Mouse (Mus musculus) neural tube, embryonic 10.5 days (tissue): ENCODE measurements around the gene Rps10.

ENCODE experiments used
- DNase-seq: peaks from one replicate; pipeline ENCODE4 v3.0.0-alpha.2; 2017; ENCODE audit warnings: low spot score; ENCODE audit errors: extremely low spot score

Rps10 gene

GRCm38 (mm10) chr17:27611994-27612393 lies 24.5 kb downstream of the Rps10 start:
- no peak for DNase-seq

- DNase-seq = no peak
Observed at GRCm38 (mm10) chr17:27611519-27611884, 25.0 kb downstream of the Rps10 start.

- DNase-seq = no peak
Observed at GRCm38 (mm10) chr17:27610679-27611518, 25.6 kb downstream of the Rps10 start.

GRCm38 (mm10) chr17:27609576-27609975 lies 26.9 kb downstream of the Rps10 start:
- DNase-seq = no peak

GRCm38 (mm10) chr17:27603522-27604234 lies 32.8 kb downstream of the Rps10 start:
- no peak for DNase-seq

- no peak for DNase-seq
Observed at GRCm38 (mm10) chr17:27603036-27603435, 33.4 kb downstream of the Rps10 start.

- DNase-seq = no peak
Observed at GRCm38 (mm10) chr17:27600869-27601268, 35.6 kb downstream of the Rps10 start.

- DNase-seq = no peak
Observed at GRCm38 (mm10) chr17:27600286-27600685, 36.2 kb downstream of the Rps10 start.

GRCm38 (mm10) chr17:27596376-27597190 lies 39.9 kb downstream of the Rps10 start:
- DNase-seq = no peak

GRCm38 (mm10) chr17:27595659-27596375 lies 40.7 kb downstream of the Rps10 start:
- no peak for DNase-seq

- DNase-seq = no peak
Observed at GRCm38 (mm10) chr17:27592565-27592910, 43.9 kb downstream of the Rps10 start.

GRCm38 (mm10) chr17:27591826-27592564 lies 44.5 kb downstream of the Rps10 start:
- DNase-seq = no peak

GRCm38 (mm10) chr17:27588231-27588630 lies 48.2 kb downstream of the Rps10 start:
- no peak for DNase-seq

GRCm38 (mm10) chr17:27587252-27587651 lies 49.2 kb downstream of the Rps10 start:
- no peak for DNase-seq

- DNase-seq = no peak
Observed at GRCm38 (mm10) chr17:27586661-27587060, 49.8 kb downstream of the Rps10 start.

GRCm38 (mm10) chr17:27583185-27583894 lies 53.1 kb downstream of the Rps10 start:
- no peak for DNase-seq
